Mouse (Mus musculus): ENCODE measurements around the gene Wdfy3.
"Not testable (repeated sequence)": the region's sequence is repeated elsewhere in the genome, so short reads cannot be mapped to it uniquely, and the experiment has no call there.

The Wdfy3 gene

GRCm38 (mm10) chr5:101837605-101838004 is 232.1 kb downstream of the Wdfy3 start:
- not testable (repeated sequence) for DNase-seq (ENCODE audit: extremely low spot score, low read depth, low spot score)

GRCm38 (mm10) chr5:101836221-101836620 is 233.5 kb downstream of the Wdfy3 start:
- no peak for DNase-seq (ENCODE audit: extremely low spot score, low read depth, low spot score)

DNA sequence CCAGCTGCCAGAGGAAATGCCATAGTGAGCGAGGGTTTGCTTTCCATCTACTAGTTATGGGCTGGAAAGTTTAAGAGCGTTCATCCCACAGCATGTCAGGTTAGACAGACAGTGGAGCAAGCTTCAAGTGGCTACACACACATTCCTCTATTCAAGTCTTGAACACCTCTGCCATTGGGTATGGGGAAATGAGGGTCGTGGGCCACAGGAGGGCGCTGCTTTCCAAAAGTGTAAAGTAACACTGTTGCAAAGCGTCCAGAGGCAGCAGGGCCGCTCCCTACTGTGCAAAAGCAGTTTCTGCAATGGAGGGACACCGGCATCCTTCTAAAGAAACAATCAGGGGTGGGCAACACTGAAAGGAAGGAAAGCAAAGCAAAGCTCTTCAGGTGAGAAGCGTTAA is 235.8 kb downstream of the Wdfy3 start:
- no peak for DNase-seq (ENCODE audit: extremely low spot score, low read depth, low spot score)

GRCm38 (mm10) chr5:101832991-101833390 is 236.7 kb downstream of the Wdfy3 start:
- DNase-seq (ENCODE audit: extremely low spot score, low read depth, low spot score) = no peak

- no peak for DNase-seq (ENCODE audit: extremely low spot score, low read depth, low spot score)
These were observed 237.7 kb downstream of the Wdfy3 start for GRCm38 (mm10) chr5:101832042-101832441.

- DNase-seq (ENCODE audit: extremely low spot score, low read depth, low spot score) = no peak
These were observed 239.5 kb downstream of the Wdfy3 start for GRCm38 (mm10) chr5:101830180-101830579.

DNA sequence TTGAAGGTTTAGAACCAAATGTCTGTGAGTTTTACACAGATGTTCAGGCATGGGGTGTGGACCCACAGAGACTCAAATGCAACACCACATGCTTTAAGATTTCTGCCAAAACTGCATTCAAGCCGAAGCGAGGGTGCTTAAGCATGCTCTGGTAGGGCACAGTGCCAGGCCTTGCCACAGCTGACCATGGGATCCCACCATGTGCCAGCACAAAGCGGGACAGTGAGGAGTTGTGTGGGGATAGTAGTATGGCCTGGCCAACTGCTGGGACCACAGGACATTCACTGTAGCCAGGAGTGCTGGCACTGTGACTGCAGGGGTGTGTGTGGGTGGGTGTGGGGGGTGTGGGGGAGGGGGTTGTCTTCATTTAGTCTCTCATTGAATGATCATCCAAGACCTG is 240.8 kb downstream of the Wdfy3 start:
- no peak for DNase-seq (ENCODE audit: extremely low spot score, low read depth, low spot score)

DNA sequence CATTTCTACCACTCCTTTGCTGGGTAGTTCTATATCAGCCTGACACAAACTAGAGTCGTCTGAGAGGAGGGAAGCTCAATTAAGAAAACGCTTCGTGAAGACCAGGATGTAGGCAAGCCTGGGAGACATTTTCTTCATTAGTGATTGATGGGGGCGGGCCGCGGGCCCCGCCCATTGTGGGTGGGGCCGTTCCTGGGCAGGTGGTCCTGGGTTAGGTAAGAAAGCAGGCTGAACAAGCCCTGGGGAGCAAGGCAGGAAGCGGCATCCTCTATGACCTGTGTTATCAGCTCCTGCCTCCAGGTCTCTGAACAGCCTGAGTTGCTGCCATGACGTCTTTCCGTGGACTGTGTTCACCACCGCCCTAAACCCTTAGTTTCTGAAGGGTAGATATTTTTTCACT is 242.2 kb downstream of the Wdfy3 start:
- DNase-seq (ENCODE audit: extremely low spot score, low read depth, low spot score) = no peak

DNA sequence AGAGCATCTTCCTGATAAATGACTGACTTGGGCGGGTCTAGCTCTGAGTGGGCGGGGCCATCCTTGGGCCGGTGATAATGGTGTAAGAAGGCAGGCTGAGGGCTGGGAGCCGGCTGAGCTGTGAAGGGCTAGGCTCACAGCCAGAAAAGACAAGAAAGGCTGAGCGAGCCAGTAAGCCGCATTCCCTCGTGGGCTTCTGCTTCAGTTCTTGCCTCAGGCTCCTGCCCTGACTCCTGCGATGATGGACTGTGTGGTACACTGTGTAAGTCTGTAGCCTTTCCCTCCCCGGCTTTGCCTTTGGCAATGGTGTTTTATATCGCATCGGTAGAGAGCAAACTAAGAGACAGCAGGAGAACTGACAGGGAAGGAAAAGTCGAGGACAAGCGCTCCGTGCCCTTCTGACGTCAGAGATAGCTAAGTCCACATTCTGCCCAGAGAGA is 243.2 kb downstream of the Wdfy3 start:
- DNase-seq (ENCODE audit: extremely low spot score, low read depth, low spot score) = no peak

DNA sequence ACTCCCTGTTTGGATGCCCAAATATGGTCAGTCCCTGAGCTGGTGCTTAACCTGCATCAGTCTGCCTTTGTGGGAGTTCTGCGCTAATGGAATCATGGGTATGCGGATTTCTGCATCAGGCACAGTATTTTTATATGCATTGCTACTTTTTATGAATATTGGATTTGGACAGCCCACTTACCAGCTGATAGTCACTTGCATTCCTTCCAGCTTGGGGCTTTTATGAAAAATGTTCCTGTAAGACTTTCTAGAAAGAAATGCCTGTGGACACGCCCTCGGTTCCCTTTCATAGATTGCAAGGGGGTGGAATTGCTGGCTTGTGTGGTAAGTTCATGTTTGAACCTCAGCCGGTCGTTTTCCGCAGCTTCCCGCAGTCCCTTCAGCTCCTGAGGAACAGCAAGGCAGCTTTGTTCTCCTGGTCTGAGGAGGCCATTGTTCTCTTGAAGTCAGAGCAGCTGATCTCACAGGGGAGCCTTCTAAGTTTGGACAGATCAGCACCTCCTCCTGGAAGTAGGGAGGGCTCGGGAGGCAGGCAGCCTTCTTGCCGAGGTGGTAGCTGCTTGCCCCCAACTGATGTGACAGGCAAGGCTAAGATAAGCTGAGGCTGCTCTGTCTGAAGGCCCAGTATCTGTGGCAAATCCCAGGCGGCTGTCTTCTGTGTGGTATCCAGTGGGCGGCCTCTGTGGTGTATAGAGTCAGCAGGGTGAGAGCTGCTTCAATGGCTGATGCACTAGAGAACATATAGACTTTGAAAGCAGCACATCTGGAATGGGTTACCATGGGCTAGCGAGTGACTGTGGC is 244.4 kb downstream of the Wdfy3 start:
- DNase-seq (ENCODE audit: extremely low spot score, low read depth, low spot score) = no peak

GRCm38 (mm10) chr5:101822311-101822670 is 247.4 kb downstream of the Wdfy3 start:
- DNase-seq (ENCODE audit: extremely low spot score, low read depth, low spot score) = no peak

DNA sequence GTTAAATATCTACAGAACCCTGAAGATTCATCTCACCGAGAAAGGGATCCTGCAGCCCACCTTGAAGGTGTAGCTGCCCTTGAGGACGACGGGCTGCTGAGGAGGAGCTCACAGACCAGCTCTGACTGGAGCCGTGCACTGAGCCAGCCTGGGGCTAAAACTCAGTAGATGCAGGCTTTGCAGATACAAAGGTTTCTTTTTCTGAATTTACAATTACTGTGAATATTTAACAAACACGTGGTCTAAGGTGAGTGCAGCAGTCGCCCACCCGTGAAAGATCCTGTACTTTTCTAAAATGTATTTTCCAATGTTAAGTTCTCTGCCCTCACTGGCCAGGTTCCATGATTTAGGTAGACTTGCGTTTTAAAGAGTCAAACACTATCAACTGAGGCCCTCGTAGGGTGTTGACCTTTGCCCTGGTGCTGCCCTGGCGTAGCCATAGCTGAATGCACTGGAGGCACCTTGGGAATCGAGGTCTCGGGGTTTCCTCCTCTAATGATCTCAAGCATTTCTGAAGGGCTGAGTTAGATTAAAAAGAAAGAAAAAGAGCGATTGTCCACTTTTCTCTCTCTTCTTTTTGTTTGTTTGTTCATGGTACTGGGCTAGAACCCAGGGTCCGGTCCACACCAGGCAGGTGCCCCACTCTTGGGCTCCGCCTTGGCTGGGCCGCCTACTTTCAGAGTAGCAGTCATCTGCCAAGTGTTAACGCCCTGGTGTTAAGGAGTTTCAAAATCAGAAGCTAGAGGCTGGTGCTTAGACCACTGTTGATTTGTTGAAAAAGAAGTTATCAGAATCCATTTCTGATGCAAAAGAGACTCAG is 248.0 kb downstream of the Wdfy3 start:
- DNase-seq (ENCODE audit: extremely low spot score, low read depth, low spot score) = no peak

DNA sequence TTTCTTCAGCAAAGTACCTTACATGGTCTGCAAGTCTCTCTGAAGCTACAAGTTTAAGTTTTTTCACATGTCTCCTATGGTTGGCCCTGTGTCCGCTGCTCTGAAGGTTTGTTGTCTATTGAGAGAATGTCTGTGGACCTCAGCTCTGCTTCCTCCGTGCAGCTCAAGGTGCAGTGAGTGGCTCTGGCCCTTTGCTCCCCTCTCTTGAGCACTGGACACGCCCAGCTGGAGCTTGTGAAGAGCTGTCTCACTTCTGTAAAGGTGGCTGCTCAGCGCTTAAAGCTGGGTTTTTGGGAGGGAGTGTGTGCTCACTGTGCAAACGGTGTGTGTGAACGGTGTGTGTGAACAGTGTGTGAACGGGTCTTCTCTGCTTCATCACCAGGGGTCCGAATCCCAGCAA is 248.7 kb downstream of the Wdfy3 start:
- no peak for DNase-seq (ENCODE audit: extremely low spot score, low read depth, low spot score)

GRCm38 (mm10) chr5:101819844-101820243 is 249.9 kb downstream of the Wdfy3 start:
- no peak for DNase-seq (ENCODE audit: extremely low spot score, low read depth, low spot score)

DNA sequence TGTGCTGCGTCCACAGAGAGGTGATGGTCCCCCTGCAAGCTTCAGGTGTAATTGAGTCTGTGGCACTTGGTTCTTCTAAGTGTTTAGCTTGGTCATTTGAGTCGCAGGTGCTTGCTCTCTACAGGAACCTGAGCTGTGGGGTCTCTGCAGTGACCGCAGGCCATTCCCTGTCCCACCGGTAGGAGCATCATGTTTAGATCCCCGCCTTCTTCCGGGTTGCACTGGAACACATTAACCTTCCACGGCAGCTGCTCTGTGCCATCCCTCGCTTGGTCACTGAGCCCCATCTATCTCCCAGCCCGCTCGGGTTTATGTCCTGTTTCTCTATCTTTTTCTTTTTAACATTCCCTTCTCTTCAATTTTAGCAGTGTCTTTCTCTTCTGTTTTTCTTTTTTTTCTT is 250.5 kb downstream of the Wdfy3 start:
- no peak for DNase-seq (ENCODE audit: extremely low spot score, low read depth, low spot score)

- no peak for DNase-seq (ENCODE audit: extremely low spot score, low read depth, low spot score)
These were observed 252.9 kb downstream of the Wdfy3 start for GRCm38 (mm10) chr5:101816822-101817221.

GRCm38 (mm10) chr5:101811296-101812169 is 258.2 kb downstream of the Wdfy3 start:
- no peak for DNase-seq (ENCODE audit: extremely low spot score, low read depth, low spot score)

GRCm38 (mm10) chr5:101802358-101803022 is 267.2 kb downstream of the Wdfy3 start:
- DNase-seq (ENCODE audit: extremely low spot score, low read depth, low spot score) = no peak

DNA sequence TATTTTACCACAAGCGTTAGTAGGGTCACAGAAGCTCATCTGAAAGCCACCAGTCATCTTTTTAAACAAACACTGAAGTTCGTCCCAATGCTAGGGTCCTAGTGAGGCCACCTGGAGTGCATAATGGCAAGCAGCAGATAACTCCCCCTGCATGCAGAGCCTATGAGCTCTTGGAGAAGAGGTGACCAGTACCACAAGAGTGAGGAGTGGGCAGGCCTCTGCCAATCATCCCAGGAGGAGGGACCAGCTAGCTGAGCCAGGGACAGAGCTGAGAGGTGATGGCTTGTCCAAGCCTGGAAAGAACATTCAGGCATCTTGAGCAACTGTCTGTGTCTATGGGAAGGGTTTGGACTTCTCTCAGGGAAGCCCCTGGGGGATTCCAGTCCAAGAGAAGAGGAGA is 267.8 kb downstream of the Wdfy3 start:
- no peak for DNase-seq (ENCODE audit: extremely low spot score, low read depth, low spot score)

DNA sequence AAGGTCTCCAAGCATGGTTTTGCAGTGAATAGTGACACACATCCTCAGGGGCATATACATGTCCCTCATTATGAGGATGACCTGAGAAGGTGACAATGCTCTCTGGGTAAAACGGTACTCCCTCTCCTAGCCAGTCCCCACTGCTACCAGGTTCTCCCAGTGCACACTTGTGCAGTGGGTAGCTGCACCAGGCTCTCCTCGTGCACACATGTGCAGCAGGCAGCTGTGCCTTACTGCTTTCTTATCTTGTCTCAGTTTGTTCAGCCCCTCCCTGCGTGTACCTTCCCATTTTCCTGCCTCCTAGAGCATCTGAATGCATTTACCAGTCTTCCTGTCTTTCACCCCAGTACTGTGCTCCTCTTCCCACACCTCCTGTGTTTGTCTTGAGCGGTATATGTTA is 277.1 kb downstream of the Wdfy3 start:
- DNase-seq (ENCODE audit: extremely low spot score, low read depth, low spot score) = no peak

DNA sequence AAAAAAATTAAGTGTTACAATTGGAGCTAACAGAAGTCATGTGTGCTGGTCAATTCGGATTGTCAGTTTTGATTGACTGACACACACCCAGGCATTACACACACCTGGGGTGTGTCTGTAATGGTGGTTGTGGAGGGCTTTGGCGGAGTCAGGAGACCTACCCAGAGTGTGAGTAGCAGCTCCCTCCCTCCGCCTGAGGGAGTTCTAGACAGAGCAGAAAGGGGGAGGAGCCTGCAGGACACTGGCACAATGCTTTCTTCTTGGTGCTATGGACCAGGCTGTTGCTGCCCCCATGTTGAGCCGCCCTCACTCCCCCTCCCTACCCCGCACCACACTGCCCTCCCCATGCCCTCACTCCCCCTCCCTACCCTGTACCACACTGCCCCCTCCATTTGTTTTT is 279.2 kb downstream of the Wdfy3 start:
- no peak for DNase-seq (ENCODE audit: extremely low spot score, low read depth, low spot score)

Data from hindlimb bud, embryonic 11.5 days (tissue).